Mouse (Mus musculus): ENCODE measurements around the gene Padi1. TPM values are rescaled to one million over a fixed set of nuclear protein-coding genes. Genes with fewer than 3 reads are reported as not detected.

Gene Padi1
- total and polyA plus RNA-seq, 3 experiments: 0.03 to 0.16 TPM; not detected in 1

- no peak for TF ChIP-seq CTCF (IDR thresholded peaks at IDR 0.05; ENCODE audit: low read depth, low read length)
- no peak for TF ChIP-seq POLR2AphosphoS5 (IDR thresholded peaks at IDR 0.05; ENCODE audit: insufficient replicate concordance, low read depth, low read length)
- TF ChIP-seq TAL1 (conservative IDR thresholded peaks at IDR 0.05; ENCODE audit: low read depth, low read length): no peak
- TF ChIP-seq GATA1 (IDR thresholded peaks at IDR 0.05; ENCODE audit: borderline replicate concordance, low read length): no peak
- TF ChIP-seq GATA2 (IDR thresholded peaks at IDR 0.05; ENCODE audit: borderline replicate concordance, low read depth, low read length): no peak
- H3K36me3 ChIP-seq (replicated peaks): no peaks in the 10 kb centered on the region
- peaks cover 3% of the 10 kb centered on the region; the same call in 1 of the 2 replicates for H3K27me3 ChIP-seq (ENCODE audit: insufficient read depth, low read length)
- H3K9me3 ChIP-seq (replicated peaks): peaks cover 10% of the 10 kb centered on the region
- no peaks in the 10 kb centered on the region for H3K4me1 ChIP-seq (ENCODE audit: insufficient read depth, low read depth, low read length)
- no peak overlapping the region for H3K4me3 ChIP-seq (ENCODE audit: low read depth, low read length)
- ATAC-seq (ENCODE audit: extremely low read depth, insufficient number of reproducible peaks, low FRiP score, poor library complexity, severe bottlenecking) (no peak), DNase-seq (ENCODE audit: low spot score) (no peak)
Observed at GRCm38 (mm10) chr4:140881771-140882170, 36.2 kb upstream of the Padi1 start.

DNA sequence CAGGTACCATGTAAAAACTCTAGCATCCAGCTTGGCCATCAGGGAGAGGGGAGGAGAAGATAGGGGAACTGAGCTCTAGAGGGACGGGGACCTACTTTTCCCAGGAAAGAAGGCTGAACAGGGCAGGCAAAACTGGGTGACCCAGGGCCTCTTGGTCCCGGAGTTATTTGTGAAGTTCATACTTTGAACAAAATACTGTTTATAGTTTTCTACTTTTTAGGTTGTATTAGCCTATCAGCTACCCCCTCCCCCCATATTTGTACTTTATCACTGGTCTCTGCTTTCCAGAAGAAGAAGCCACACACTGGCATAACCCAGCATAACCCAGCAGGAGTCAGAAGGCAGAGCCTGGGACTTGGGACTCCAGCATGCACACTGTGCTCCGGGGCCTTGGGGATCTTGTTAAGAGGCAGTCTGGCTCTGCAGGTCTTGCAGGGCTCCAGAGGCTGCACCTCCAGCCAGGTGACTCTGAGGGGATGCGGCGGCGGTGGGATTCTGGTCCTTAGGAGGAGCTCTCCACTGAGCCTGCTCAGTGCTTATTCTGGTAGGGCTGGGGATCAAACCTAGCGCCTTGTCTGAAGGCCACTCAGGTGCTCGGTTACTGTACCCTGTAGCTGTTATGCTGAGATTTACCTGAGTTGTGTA is 35.6 kb upstream of the Padi1 start:
- H3K27me3 ChIP-seq (ENCODE audit: insufficient read depth, low read length): peaks cover 3% of the 10 kb centered on the region; the same call in 1 of the 2 replicates

DNA sequence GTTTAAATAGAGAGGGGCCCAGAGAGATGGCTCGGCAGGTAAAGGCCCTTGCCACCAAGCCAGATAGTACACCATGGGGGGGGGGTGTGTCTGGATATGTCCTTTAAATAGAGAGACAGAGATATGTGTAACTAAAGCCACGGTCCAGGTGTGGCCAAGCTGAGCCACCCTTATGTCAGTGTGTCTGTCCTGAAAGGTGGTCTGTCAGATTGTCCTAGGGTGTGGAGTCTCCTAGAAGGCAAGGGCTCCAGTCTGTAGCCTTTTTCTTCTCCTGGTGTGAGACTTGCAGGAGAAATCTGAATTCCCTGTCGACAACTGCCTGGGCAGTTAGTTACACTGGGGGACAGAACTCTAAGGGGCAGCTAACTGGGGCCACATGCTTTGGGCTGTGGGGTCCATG is 34.6 kb upstream of the Padi1 start:
- H3K9me3 ChIP-seq (replicated peaks): peaks cover 10% of the 10 kb centered on the region
- DNase-seq (ENCODE audit: low spot score) (no peak), ATAC-seq (ENCODE audit: extremely low read depth, insufficient number of reproducible peaks, low FRiP score, poor library complexity, severe bottlenecking) (no peak)
- no peaks in the 10 kb centered on the region for H3K4me1 ChIP-seq (ENCODE audit: insufficient read depth, low read depth, low read length)
- TF ChIP-seq GATA1 (IDR thresholded peaks at IDR 0.05; ENCODE audit: borderline replicate concordance, low read length) (no peak), GATA2 (IDR thresholded peaks at IDR 0.05; ENCODE audit: borderline replicate concordance, low read depth, low read length) (no peak), CTCF (IDR thresholded peaks at IDR 0.05; ENCODE audit: low read depth, low read length) (no peak), TAL1 (conservative IDR thresholded peaks at IDR 0.05; ENCODE audit: low read depth, low read length) (no peak), POLR2AphosphoS5 (IDR thresholded peaks at IDR 0.05; ENCODE audit: insufficient replicate concordance, low read depth, low read length) (no peak)
- H3K27me3 ChIP-seq (ENCODE audit: insufficient read depth, low read length): peaks cover 3% of the 10 kb centered on the region; the same call in 1 of the 2 replicates
- H3K36me3 ChIP-seq (replicated peaks): no peaks in the 10 kb centered on the region
- H3K4me3 ChIP-seq (ENCODE audit: low read depth, low read length): no peak overlapping the region

More for the DNA sequence above, 35.6 kb upstream of the Padi1 start:
- TF ChIP-seq GATA2 (IDR thresholded peaks at IDR 0.05; ENCODE audit: borderline replicate concordance, low read depth, low read length): no peak
- no peak for TF ChIP-seq GATA1 (IDR thresholded peaks at IDR 0.05; ENCODE audit: borderline replicate concordance, low read length)
- no peak for TF ChIP-seq POLR2AphosphoS5 (IDR thresholded peaks at IDR 0.05; ENCODE audit: insufficient replicate concordance, low read depth, low read length)
- TF ChIP-seq TAL1 (conservative IDR thresholded peaks at IDR 0.05; ENCODE audit: low read depth, low read length): no peak
- TF ChIP-seq CTCF (IDR thresholded peaks at IDR 0.05; ENCODE audit: low read depth, low read length): no peak
- peaks cover 10% of the 10 kb centered on the region for H3K9me3 ChIP-seq (replicated peaks)
- ATAC-seq (ENCODE audit: extremely low read depth, insufficient number of reproducible peaks, low FRiP score, poor library complexity, severe bottlenecking): no peak
- no peaks in the 10 kb centered on the region for H3K36me3 ChIP-seq (replicated peaks)
- no peak for DNase-seq (ENCODE audit: low spot score)
- no peaks in the 10 kb centered on the region for H3K4me1 ChIP-seq (ENCODE audit: insufficient read depth, low read depth, low read length)
- H3K4me3 ChIP-seq (ENCODE audit: low read depth, low read length): no peak overlapping the region

- no peaks in the 10 kb centered on the region for H3K4me1 ChIP-seq (ENCODE audit: insufficient read depth, low read depth, low read length)
- no peak for ATAC-seq (ENCODE audit: extremely low read depth, insufficient number of reproducible peaks, low FRiP score, poor library complexity, severe bottlenecking)
- TF ChIP-seq TAL1 (conservative IDR thresholded peaks at IDR 0.05; ENCODE audit: low read depth, low read length): no peak
- TF ChIP-seq GATA1 (IDR thresholded peaks at IDR 0.05; ENCODE audit: borderline replicate concordance, low read length): no peak
- peaks cover 3% of the 10 kb centered on the region; the same call in 1 of the 2 replicates for H3K27me3 ChIP-seq (ENCODE audit: insufficient read depth, low read length)
- no peak overlapping the region for H3K4me3 ChIP-seq (ENCODE audit: low read depth, low read length)
- no peaks in the 10 kb centered on the region for H3K36me3 ChIP-seq (replicated peaks)
- peaks cover 9% of the 10 kb centered on the region for H3K9me3 ChIP-seq (replicated peaks)
- DNase-seq (ENCODE audit: low spot score): no peak
Observed at GRCm38 (mm10) chr4:140879739-140880138, 34.2 kb upstream of the Padi1 start.

- peaks cover 8% of the 10 kb centered on the region for H3K9me3 ChIP-seq (replicated peaks)
- H3K4me3 ChIP-seq (ENCODE audit: low read depth, low read length): no peak overlapping the region
- H3K36me3 ChIP-seq (replicated peaks): no peaks in the 10 kb centered on the region
- ATAC-seq (ENCODE audit: extremely low read depth, insufficient number of reproducible peaks, low FRiP score, poor library complexity, severe bottlenecking): no peak
- DNase-seq (ENCODE audit: low spot score): no peak
- TF ChIP-seq GATA1 (IDR thresholded peaks at IDR 0.05; ENCODE audit: borderline replicate concordance, low read length) (no peak), TAL1 (conservative IDR thresholded peaks at IDR 0.05; ENCODE audit: low read depth, low read length) (no peak), POLR2AphosphoS5 (IDR thresholded peaks at IDR 0.05; ENCODE audit: insufficient replicate concordance, low read depth, low read length) (no peak), CTCF (IDR thresholded peaks at IDR 0.05; ENCODE audit: low read depth, low read length) (no peak), GATA2 (IDR thresholded peaks at IDR 0.05; ENCODE audit: borderline replicate concordance, low read depth, low read length) (no peak)
- H3K4me1 ChIP-seq (ENCODE audit: insufficient read depth, low read depth, low read length): no peaks in the 10 kb centered on the region
- peaks cover 3% of the 10 kb centered on the region; the same call in 1 of the 2 replicates for H3K27me3 ChIP-seq (ENCODE audit: insufficient read depth, low read length)
Observed at GRCm38 (mm10) chr4:140879116-140879515, 33.5 kb upstream of the Padi1 start.

DNA sequence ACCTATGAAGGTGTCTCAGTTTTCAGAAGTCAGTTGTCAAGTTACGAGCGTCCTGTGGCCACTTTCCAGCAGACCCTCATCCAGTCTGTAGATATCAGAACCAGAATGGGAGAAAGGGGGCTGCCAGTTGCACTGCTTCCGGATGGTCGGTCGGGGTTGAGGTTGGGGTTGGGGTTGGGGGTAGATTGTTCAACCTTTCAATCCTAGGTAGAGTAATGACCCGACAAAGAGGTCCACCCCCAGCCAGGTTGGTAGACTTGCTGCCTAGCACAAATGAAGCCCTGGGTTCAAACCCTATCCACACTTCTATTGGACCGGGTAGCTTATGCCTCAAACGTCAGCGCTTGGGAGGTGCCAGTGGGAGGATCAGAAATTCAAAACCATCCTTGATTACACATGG is 33.1 kb upstream of the Padi1 start:
- peaks cover 8% of the 10 kb centered on the region for H3K9me3 ChIP-seq (replicated peaks)
- DNase-seq (ENCODE audit: low spot score) (no peak), ATAC-seq (ENCODE audit: extremely low read depth, insufficient number of reproducible peaks, low FRiP score, poor library complexity, severe bottlenecking) (no peak)
- no peak overlapping the region for H3K4me3 ChIP-seq (ENCODE audit: low read depth, low read length)
- H3K27me3 ChIP-seq (ENCODE audit: insufficient read depth, low read length): peaks cover 3% of the 10 kb centered on the region; the same call in 1 of the 2 replicates
- no peaks in the 10 kb centered on the region for H3K4me1 ChIP-seq (ENCODE audit: insufficient read depth, low read depth, low read length)
- H3K36me3 ChIP-seq (replicated peaks): no peaks in the 10 kb centered on the region
- no peak for TF ChIP-seq GATA2 (IDR thresholded peaks at IDR 0.05; ENCODE audit: borderline replicate concordance, low read depth, low read length)

Data from G1E (cell line).